Mouse (Mus musculus) forebrain, embryonic 11.5 days (tissue): ENCODE results near the gene Csde1. TPM values are rescaled to one million over a fixed set of nuclear protein-coding genes. Genes with fewer than 3 reads are reported as not detected.

ENCODE experiments used
- ATAC-seq: fragments of 200-750 bp; cut with Nextera tagmentation; replicated peaks from 2 replicates; pipeline ENCODE4 v1.8.0; 2017; ENCODE audit warnings: moderate TSS enrichment; ENCODE audit not compliant: low FRiP score
- DNase-seq: peaks from one replicate; pipeline ENCODE4 v3.0.0-alpha.2; 2017; ENCODE audit warnings: low spot score
- H3K27ac ChIP-seq: fragments of 300-500 bp; sonication (generic); 2 replicates; pipeline ENCODE4 v1.5.1; 2014; ENCODE audit warnings: low read depth, low read length
- H3K27me3 ChIP-seq: fragments of 300-500 bp; sonication (generic); 2 replicates; pipeline ENCODE4 v1.6.1; 2014; ENCODE audit warnings: mild to moderate bottlenecking, low read length, mixed read lengths; ENCODE audit not compliant: control insufficient read depth, insufficient read depth
- H3K36me3 ChIP-seq: fragments of 300-500 bp; sonication (generic); 2 replicates; pipeline ENCODE4 v1.6.1; 2014; ENCODE audit warnings: mild to moderate bottlenecking, low read length, moderate library complexity, mixed read lengths; ENCODE audit not compliant: control insufficient read depth, insufficient read depth
- H3K4me1 ChIP-seq: fragments of 300-500 bp; sonication (generic); replicated peaks from 2 replicates; pipeline ENCODE4 v1.6.1; 2014; ENCODE audit warnings: low read length, mixed read lengths; ENCODE audit not compliant: control insufficient read depth, insufficient read depth
- H3K4me2 ChIP-seq: fragments of 300-500 bp; sonication (generic); 2 replicates; pipeline ENCODE4 v1.6.1; 2014; ENCODE audit warnings: low read depth, mild to moderate bottlenecking, low read length, moderate library complexity, mixed read lengths; ENCODE audit not compliant: severe bottlenecking
- H3K4me3 ChIP-seq: fragments of 300-500 bp; sonication (generic); 2 replicates; pipeline ENCODE4 v1.5.1; 2014; ENCODE audit warnings: low read depth, low read length
- H3K9ac ChIP-seq: fragments of 300-500 bp; sonication (generic); 2 replicates; pipeline ENCODE4 v1.6.1; 2014; ENCODE audit warnings: low read length
- H3K9me3 ChIP-seq: fragments of 300-500 bp; sonication (generic); 2 replicates; pipeline ENCODE4 v1.6.1; 2016; ENCODE audit warnings: low read length, mixed read lengths; ENCODE audit not compliant: control insufficient read depth
- WGBS: fragments of 180-500 bp; shearing (Covaris S2); extraction: QIAGEN DNeasy Blood & Tissue Kit; methylation state at CpG from one replicate; pipeline ENCODE4 v1.1.7; 2014; 5-methylcytosine and 5-hydroxymethylcytosine counted together
- polyA plus RNA-seq: library from polyadenylated mRNA; unstranded; fragments of >200 nt; fragmentation: Nextera tagmentation; extraction: Ambion mirVana; gene quantifications from 2 replicates; pipeline ENCODE4 v1.2.1, GENCODE M21; 2014

Gene Csde1
- polyA plus RNA-seq, 1 experiment from 2014 or later, result 505 TPM

DNA sequence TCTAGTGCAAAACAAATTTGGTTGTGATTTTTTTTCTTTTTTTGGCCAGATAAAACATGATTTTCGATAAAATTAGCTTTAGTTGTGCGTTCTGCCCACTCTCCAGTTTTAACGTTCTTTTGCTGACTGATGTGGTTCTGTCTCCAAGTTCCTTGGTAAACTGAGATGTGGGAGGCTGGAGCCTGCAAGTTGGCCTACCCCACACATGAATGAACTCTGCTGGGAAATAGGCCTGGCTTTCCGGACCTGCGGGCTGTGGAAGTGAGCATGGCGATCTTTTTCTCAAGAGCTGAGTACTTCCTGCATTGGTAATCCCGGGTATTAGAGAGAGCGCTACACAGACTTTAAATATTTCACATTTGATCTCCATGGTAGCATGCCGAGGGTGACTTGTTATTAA is 55.6 kb downstream of the Csde1 start:
- Histone ChIP-seq H3K4me2 (no peak overlapping the region), H3K4me3 (no peak overlapping the region), H3K9me3 (no peaks in the 10 kb centered on the region), H3K27ac (no peak overlapping the region), H3K9ac (no peak overlapping the region), H3K4me1 (no peaks in the 10 kb centered on the region), H3K27me3 (no peaks in the 10 kb centered on the region), H3K36me3 (no peaks in the 10 kb centered on the region)
- 90% methylated on average over 9 of the region's 9 CpGs for WGBS
- DNase-seq (no peak), ATAC-seq (no peak)

DNA sequence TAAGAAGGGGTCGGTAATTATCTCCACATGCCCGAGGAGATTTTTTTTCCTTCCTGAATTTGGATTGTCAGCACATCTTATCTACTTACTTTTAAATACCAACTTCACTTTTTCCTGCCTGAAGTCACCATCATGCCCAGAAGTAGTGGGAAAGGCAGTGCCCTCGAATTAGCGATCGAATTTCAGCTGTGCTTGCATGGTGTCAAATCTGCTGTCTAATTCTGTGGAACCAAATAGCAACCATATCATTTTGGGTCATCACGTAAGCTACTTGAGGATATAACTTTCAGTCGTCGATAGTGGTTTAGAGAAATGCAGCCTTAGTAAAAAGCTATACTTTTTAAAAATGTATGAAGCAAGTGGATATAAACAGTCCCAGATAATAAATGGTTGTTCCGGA is 56.2 kb downstream of the Csde1 start:
- Histone ChIP-seq H3K4me2 (no peak overlapping the region), H3K27me3 (no peaks in the 10 kb centered on the region), H3K9me3 (no peaks in the 10 kb centered on the region), H3K4me3 (no peak overlapping the region), H3K27ac (no peak overlapping the region), H3K9ac (no peak overlapping the region), H3K4me1 (no peaks in the 10 kb centered on the region), H3K36me3 (no peaks in the 10 kb centered on the region)
- 93% methylated on average over 9 of the region's 9 CpGs for WGBS
- ATAC-seq (no peak), DNase-seq (no peak)

GRCm38 (mm10) chr3:103079301-103079700 is 59.1 kb downstream of the Csde1 start:
- no peak overlapping the region for H3K4me3 ChIP-seq
- H3K4me2 ChIP-seq, result no peak overlapping the region
- no peaks in the 10 kb centered on the region for H3K36me3 ChIP-seq
- 90% methylated on average over 9 of the region's 9 CpGs for WGBS
- no peaks in the 10 kb centered on the region for H3K4me1 ChIP-seq
- no peaks in the 10 kb centered on the region for H3K9me3 ChIP-seq
- H3K27me3 ChIP-seq, result no peaks in the 10 kb centered on the region
- H3K27ac ChIP-seq, result no peak overlapping the region
- DNase-seq (no peak), ATAC-seq (no peak)
- H3K9ac ChIP-seq, result no peak overlapping the region

DNA sequence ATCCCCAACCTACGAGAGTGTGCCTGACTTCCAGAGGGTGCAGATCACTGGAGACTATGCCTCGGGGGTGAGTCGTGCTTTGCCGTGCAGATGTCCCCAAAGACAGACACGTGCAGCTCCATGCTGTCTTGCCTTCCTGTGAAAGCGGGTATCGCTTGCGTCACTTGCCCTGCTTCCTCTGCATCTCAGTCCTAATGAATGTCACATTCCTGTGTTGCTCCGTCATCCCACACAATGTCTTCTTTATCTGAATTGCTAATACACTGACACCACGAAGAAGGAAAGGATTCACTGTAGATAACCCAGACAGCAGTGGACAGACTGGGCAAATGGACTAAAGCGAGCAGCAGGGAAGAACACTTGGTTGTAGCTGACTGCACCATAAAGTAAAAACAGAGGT is 60.8 kb downstream of the Csde1 start:
- Histone ChIP-seq H3K36me3 (no peaks in the 10 kb centered on the region), H3K27ac (no peak overlapping the region), H3K4me3 (no peak overlapping the region), H3K9me3 (no peaks in the 10 kb centered on the region), H3K4me2 (no peak overlapping the region), H3K4me1 (no peaks in the 10 kb centered on the region), H3K27me3 (no peaks in the 10 kb centered on the region), H3K9ac (no peak overlapping the region)
- DNase-seq (no peak), ATAC-seq (no peak)
- WGBS, result 73% methylated on average over 11 of the region's 11 CpGs

GRCm38 (mm10) chr3:103081861-103082453 is 61.7 kb downstream of the Csde1 start:
- no peak overlapping the region for H3K4me2 ChIP-seq
- H3K36me3 ChIP-seq, result no peaks in the 10 kb centered on the region
- no peak overlapping the region for H3K4me3 ChIP-seq
- H3K27me3 ChIP-seq, result no peaks in the 10 kb centered on the region
- no peak overlapping the region for H3K27ac ChIP-seq
- H3K9me3 ChIP-seq, result no peaks in the 10 kb centered on the region
- H3K4me1 ChIP-seq, result no peaks in the 10 kb centered on the region
- ATAC-seq, result no peak
- 87% methylated on average over 17 of the region's 17 CpGs for WGBS
- DNase-seq, result no peak
- H3K9ac ChIP-seq, result no peak overlapping the region

GRCm38 (mm10) chr3:103082761-103083160 is 62.5 kb downstream of the Csde1 start:
- Histone ChIP-seq H3K27me3 (no peaks in the 10 kb centered on the region), H3K4me2 (no peak overlapping the region), H3K9ac (no peak overlapping the region), H3K36me3 (no peaks in the 10 kb centered on the region), H3K27ac (no peak overlapping the region), H3K4me1 (no peaks in the 10 kb centered on the region), H3K9me3 (no peaks in the 10 kb centered on the region), H3K4me3 (no peak overlapping the region)
- DNase-seq, result no peak
- ATAC-seq, result no peak
- WGBS, result 87% methylated on average over 5 of the region's 5 CpGs

GRCm38 (mm10) chr3:103085986-103086385 is 65.8 kb downstream of the Csde1 start:
- no peak overlapping the region for H3K4me3 ChIP-seq
- H3K27me3 ChIP-seq, result no peaks in the 10 kb centered on the region
- DNase-seq, result no peak

GRCm38 (mm10) chr3:103091753-103092152 is 71.5 kb downstream of the Csde1 start:
- Histone ChIP-seq H3K27me3 (no peaks in the 10 kb centered on the region), H3K4me3 (no peak overlapping the region), H3K27ac (no peak overlapping the region), H3K9me3 (no peaks in the 10 kb centered on the region), H3K4me2 (no peak overlapping the region), H3K4me1 (no peaks in the 10 kb centered on the region), H3K9ac (no peak overlapping the region), H3K36me3 (no peaks in the 10 kb centered on the region)
- WGBS, result 100% methylated on average over 2 of the region's 2 CpGs
- ATAC-seq (no peak), DNase-seq (no peak)

More at GRCm38 (mm10) chr3:103085986-103086385, 65.8 kb downstream of the Csde1 start:
- WGBS, result 79% methylated on average over 3 of the region's 3 CpGs
- no peaks in the 10 kb centered on the region for H3K4me1 ChIP-seq
- no peak for ATAC-seq
- no peaks in the 10 kb centered on the region for H3K9me3 ChIP-seq
- H3K4me2 ChIP-seq, result no peak overlapping the region
- H3K9ac ChIP-seq, result no peak overlapping the region
- no peak overlapping the region for H3K27ac ChIP-seq
- no peaks in the 10 kb centered on the region for H3K36me3 ChIP-seq

DNA sequence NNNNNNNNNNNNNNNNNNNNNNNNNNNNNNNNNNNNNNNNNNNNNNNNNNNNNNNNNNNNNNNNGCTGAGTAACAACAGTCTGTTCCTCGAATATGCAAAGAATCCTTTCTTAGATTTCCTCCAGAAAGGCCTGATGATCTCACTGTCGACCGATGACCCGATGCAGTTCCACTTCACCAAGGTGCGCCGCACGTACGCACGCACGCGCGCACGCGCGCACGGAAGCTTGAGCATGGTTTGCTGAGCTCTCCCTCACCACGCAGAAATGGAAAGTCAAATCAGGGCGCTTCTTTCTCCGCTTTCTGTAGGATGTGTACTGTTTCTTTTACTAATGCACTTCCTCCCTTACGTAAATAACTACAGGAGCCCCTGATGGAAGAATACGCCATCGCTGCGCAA is 78.4 kb downstream of the Csde1 start:
- Histone ChIP-seq H3K4me2 (no peak overlapping the region), H3K27ac (no peak overlapping the region), H3K9ac (no peak overlapping the region), H3K27me3 (peaks cover 5% of the 10 kb centered on the region; the same call in 1 of the 2 replicates), H3K4me1 (peaks cover 2% of the 10 kb centered on the region; the same call in 1 of the 2 replicates), H3K36me3 (no peaks in the 10 kb centered on the region), H3K4me3 (no peak overlapping the region), H3K9me3 (no peaks in the 10 kb centered on the region)
- WGBS, result 79% methylated on average over 23 of the region's 23 CpGs
- ATAC-seq (no peak), DNase-seq (no peak)
